Comparison of ENCODE assay signal across 1 mouse cellular context in the genomic region with DNA sequence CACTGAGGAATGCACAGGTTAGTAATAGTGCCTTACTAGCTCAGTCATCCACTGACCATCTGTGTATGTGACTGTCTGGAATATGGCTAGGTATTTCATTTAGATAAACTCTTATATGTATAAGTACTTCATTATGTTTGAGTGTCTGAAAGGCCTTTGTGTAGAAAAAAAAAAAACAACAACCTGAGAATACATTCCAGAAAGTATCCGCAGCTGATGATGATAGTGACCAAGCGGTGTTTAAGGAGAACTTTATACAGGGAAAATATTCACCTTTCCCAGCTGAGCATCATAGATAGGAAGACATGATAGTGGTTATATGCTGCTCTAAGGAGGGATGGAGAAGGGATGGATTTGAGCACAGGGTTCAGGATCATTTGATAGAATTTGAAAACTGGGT.
TF ChIP-seq lines count a peak whose summit lies in the region.

No protein-coding gene starts in this region.

TF ChIP-seq in CH12.LX, 34 proteins besides CTCF, POLR2A, EP300 and RAD21 (continued from another document):
- no peak for TF ChIP-seq ZNF384 (IDR thresholded peaks at IDR 0.05; ENCODE audit: low read depth, low read length)
- no peak for TF ChIP-seq KAT2A (IDR thresholded peaks at IDR 0.05; ENCODE audit: insufficient replicate concordance, low read length)
- TF ChIP-seq E2F4 (IDR thresholded peaks at IDR 0.05; ENCODE audit: insufficient replicate concordance, low read depth, low read length) = no peak
- TF ChIP-seq NRF1 (IDR thresholded peaks at IDR 0.05; ENCODE audit: low read depth, low read length) = no peak
- no peak for TF ChIP-seq MAX (IDR thresholded peaks at IDR 0.05; ENCODE audit: low read length)
- no peak for TF ChIP-seq POLR2AphosphoS2 (IDR thresholded peaks at IDR 0.05; ENCODE audit: low read depth, low read length)
